Mouse (Mus musculus): ENCODE results near the gene Romo1. TPM values are rescaled to one million over a fixed set of nuclear protein-coding genes. Genes with fewer than 3 reads are reported as not detected.
"Not testable (repeated sequence)": the region's sequence is repeated elsewhere in the genome, so short reads cannot be mapped to it uniquely, and the experiment has no call there.

Gene Romo1
- total RNA-seq (2022): 100 to 1,000 TPM; 303 to 403 (median 332) TPM

DNA sequence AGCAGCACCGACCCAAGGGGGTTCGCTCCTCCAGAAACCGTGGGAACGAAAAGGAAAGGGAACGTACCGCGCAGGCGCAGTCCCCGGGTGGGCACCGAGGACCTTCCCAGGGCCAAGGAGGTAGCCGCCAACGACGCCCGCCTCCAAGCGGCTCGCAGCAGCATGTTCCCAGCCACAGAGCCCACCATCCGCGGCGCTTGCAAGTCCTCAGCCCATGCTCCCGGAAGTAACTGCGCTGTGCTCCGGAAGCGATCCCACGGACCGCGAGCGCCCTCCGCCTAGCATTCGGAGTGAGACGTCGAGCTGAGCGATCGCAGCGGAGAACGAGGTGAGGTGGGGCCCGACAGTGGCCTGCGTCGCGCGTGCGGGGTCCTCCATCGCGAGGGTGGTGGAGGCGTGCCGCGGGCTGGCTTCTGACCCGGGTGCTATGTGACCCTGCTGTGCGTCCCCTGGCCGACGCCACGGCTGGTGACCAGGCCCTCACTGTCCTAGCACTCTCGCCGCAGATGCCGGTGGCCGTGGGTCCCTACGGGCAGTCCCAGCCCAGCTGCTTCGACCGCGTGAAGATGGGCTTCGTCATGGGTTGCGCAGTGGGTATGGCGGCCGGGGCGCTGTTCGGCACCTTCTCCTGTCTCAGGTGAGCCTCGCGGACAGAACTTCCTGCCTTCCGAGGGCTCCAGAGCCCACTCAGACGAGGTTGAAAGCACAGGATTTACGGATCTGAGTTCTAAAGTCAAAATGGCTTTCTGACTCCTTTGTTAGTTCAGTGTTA lies at the start of gene Romo1, which contains the start of gene Nfs1:
Gene Romo1 (plus strand): TSS at position 87 of the 772 bp plus-strand sequence.
Gene Nfs1 (minus strand): TSS at position 234 of the 772 bp plus-strand sequence.
- DNase-seq (ENCODE audit: low spot score): peak; percentile 86

DNA sequence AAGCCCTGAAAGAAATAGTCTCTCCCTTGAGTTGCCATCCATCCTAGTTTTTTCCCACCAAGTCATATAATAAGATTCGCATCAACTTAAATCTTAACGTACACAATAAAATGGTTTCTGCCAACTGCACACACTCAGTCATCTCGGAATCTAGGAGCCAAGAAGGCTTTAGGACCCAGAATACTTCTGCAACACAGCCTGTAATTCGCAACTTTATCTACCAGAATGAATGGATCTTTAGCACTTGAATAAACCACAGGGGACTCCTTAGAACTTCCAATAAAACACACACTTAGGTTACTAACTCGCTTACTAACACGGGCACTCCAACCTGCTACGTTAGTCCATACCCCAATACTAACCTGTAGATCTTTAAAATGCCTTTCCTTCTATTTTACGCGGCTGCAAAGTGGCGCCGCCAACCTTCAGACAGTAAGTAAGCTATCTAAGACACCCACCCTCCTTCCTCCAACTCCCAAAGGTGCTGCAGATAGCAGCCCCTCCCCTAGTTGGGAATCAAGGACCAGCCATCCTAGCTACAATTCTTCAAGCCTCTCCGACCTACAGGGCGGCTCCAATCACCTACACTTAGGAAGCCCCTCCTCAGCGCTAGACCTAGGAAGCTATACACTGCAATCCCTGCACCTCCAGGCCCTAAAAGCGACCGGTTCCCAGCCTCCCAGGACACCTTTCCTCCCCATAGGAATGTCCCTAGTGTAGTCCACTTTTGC lies 33.0 kb upstream of the Romo1 start:
- DNase-seq (ENCODE audit: low spot score): peak; percentile 7

DNA sequence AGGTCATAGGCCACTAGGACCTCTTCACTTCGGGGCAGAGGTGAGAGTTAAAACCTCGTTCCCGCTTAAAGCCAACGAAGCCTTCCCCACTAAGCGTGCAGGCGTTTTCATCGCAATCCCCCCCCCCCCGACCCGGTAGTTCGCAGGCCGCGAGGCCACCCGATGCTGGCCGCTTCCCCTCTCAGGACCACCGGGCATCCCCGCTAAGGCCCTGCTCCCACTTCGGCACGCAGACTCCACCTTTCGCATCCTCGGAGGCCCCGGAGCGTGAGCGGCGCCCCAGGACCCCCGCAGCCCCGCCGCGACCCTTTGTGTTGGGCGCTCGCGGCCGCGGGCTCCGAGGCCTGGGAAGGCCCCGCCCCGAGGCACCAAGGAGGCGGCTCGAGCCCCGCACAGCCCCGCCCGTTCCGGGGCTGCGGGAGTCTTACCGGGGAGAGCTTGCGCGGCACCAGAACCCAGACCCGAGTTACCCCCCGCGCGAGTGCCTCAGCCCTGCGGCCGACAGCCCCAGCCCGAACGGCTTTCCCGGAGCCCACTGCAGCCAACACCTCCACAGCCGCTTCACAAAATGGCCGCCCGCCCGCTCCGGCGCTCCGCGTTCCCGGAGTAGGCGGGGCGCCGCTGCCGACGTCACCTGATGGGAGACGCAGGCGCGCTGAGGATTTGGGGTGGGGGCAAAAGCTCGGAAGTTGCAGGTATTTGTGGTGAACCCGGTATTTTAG lies 32.3 kb upstream of the Romo1 start, which contains the start of the genes Cpne1 and Rbm12:
Gene Cpne1 (minus strand): TSS at position 608 of the 722 bp plus-strand sequence.
Gene Rbm12 (minus strand): TSS at position 621 of the 722 bp plus-strand sequence.
- peak; percentile 86 for DNase-seq (ENCODE audit: low spot score)

DNA sequence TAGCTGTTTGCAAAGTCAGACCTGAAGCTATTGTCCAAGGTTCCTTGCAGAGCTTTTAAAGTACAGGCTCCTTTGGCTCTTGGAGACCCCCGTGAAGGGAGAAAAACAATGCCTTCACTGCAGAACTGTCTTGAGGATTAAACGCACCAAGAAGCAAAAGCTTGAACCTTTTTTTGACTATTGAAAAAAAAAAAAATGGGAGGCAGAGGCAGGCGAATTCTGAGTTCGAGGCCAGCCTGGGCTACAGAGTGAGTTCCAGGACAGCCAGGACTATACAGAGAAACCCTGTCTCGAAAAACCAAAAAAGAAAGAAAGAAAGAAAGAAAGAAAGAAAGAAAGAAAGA lies 31.8 kb upstream of the Romo1 start:
- not testable (repeated sequence) for DNase-seq (ENCODE audit: low spot score)

GRCm38 (mm10) chr2:156119566-156119965 lies 24.3 kb upstream of the Romo1 start:
- no peak for DNase-seq (ENCODE audit: low spot score)

DNA sequence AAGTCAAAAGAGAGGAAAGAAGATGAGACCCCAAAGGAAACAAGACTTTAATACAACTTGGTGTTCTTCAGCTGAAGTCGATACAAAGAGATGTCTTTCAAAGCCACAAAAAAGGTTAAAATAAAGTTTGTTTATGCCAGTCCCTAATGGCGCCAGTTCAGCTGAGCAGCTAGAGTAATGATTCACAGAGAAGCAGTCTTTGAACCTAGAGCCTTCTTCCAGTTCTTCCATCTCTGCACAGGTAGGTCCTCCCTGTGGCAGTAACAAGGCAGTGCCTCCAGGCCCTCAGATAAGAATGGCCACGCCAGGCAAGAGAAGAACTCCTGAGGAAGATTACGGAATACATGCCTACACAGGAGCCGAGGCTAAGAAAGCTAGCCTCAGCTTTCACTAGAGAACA lies 20.1 kb upstream of the Romo1 start:
- DNase-seq (ENCODE audit: low spot score): no peak

DNA sequence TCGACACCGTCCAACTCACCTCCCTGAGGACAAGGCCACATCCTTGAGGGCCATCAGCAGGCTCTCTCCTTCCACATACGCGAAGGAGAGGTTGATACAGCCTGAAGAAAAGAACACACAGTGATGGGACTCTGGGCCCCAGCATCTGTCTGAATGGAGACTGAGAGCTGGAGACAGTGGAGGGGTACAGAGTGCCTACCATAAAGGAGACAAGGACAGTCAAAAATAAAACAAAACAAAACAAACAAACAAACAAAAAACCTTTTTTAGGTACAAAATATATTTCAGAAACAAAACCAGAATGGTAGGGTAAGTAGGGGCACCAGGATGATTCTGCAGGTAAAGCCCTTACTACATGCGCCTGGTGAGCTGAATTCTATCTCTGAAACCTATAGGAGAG lies 16.8 kb upstream of the Romo1 start, which contains the start of gene Gm28036:
Gene Gm28036 (minus strand): TSS at position 101 of the 400 bp plus-strand sequence.
- no peak for DNase-seq (ENCODE audit: low spot score)

- no peak for DNase-seq (ENCODE audit: low spot score)
These were observed 9.7 kb upstream of the Romo1 start for GRCm38 (mm10) chr2:156134161-156134560.

DNA sequence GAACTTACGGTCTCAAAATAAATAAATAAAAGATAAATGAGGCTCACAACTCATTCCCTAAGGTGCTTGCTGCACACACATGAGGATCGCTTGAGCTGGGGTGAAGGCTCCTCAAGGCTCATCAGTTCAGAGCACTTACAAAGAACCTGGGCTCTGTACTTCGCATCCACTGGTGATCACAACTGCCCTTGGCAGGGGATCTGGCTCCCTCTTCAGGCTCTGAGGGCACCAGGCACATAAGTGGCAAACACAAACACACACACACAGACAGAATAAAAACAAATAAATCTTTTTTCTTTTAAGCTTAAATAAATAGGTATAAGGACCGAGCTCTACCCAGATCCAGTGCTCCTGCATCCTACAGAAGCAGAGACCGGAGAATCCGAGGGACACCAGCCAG lies 8.1 kb upstream of the Romo1 start:
- DNase-seq (ENCODE audit: low spot score): no peak

- no peak for DNase-seq (ENCODE audit: low spot score)
These were observed 1.0 kb upstream of the Romo1 start for GRCm38 (mm10) chr2:156142820-156143219.

- DNase-seq (ENCODE audit: low spot score): no peak
These were observed 472 bp upstream of the Romo1 start for GRCm38 (mm10) chr2:156143367-156143766.

DNA sequence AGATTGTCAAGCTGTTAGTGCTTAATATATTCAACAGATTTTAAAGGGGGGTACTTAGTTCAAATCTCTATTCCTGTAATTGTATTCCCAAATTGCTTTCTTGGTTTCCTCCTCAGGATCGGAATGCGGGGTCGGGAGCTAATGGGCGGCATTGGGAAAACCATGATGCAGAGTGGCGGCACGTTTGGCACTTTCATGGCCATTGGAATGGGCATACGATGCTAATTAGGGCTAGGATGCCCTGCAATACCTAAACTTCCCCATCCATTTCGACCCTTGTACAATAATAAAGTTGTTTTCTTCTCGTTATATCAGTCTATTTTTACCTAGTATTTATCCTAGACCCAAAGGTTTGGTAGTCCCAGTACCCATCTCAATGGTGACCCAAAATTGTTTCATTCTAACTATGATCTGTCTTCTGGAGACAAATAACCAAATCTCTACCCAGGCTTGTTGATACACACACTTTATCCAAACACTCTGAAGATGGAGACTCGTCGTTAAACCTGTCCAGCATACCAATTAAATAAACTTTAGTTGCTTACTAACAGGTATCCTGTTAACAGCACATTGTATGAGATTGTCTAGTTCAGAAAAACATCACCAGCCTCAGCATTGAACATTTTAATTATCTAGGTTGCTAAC lies 1.8 kb downstream of the Romo1 start:
- no peak for DNase-seq (ENCODE audit: low spot score)

DNA sequence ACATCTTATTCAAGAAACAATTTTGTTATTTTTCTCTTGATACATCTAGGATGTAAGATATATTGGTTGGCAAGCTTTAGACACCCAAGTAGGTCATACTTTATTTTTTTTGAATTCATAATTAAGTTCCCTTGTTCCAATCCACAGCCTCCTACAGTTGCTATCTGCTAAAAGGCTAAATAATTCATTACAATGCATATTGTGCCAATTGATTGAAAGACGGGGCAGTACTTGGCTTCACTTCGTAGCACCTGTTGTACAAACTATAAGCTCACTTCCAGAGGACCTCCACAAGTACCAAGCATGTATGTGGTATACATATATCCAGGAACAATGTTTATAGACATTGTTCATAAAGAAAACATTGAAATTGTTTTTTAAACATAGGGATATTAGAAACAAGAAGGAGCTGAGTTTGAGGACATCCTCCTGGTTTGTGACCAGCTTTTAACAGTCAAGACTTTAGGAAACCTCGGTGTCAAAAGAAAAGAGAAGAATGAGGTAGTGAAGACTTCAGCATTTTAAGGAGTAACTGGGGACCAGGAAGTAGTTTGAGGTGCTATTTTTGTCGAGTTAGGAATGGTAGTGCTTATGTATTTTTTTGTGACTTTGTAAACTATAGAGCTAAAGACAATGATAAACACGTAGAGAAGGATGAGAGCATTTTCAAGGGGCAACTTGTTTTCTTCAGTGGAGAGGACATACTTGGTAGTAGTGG lies 2.6 kb downstream of the Romo1 start:
- DNase-seq (ENCODE audit: low spot score): no peak

DNA sequence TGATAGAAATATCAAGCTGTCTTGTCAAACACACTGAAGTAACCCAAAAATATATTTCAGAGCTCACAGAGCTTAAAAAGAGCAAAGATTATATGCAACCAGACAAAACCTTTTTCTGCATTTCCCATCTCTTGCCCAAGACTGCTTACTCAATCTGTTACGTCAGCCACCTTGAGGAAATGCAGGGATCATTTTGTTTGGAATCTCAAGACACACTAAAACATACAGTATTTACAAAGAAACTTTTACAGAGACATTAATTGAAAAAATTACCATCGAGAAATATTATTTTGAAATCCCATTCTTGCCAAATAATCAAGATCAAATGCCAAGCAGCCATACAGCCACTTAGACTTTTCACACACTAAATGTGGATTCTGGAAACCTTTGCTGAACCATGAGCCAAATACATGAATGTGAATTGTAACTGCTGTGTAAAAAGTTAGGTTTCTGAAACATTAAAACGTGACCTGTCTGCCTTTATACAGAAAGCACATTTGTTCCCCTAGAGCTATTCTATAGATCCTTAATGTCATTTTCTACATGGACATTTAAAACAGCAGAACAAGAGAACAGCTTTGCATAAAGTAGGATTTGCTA lies 3.6 kb downstream of the Romo1 start:
- DNase-seq (ENCODE audit: low spot score): no peak

GRCm38 (mm10) chr2:156151538-156151937 lies 7.7 kb downstream of the Romo1 start:
- no peak for DNase-seq (ENCODE audit: low spot score)

DNA sequence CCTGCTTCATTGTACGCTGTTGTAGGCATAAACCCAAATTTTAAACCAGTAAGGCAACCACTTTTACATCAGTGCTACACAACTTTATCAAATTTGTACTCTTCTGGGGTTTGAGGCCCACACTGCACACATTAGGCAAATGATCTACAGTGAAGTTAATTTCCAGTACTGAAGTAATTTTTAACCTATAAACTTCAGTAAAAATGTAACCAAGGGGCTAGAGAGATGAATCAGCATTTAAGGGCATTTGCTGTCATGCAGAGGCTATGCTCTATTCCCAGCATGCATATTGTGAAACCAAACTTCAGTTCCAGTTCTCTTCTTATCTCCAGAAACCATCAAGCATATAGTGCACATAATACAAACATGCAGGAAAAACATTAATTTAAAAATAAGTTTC lies 21.6 kb downstream of the Romo1 start:
- DNase-seq (ENCODE audit: low spot score): no peak

DNA sequence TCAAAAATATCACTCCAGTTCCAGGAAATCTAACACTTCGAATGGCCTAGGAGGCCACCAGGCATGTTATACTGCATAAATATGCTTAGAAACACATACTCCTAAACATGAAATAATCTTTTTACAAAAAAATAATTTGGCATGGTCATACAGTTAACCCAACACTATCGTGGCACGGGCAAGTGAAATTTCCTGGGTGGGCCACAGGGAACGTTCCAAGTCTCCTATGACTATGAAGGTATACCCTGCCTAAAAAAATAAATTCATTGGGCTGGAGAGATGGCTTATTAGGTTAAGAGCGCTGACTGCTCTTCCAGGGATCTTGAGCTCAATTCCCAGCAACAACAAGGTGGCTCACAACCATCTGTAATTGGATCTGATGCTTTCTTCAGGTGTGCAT lies 22.7 kb downstream of the Romo1 start:
- no peak for DNase-seq (ENCODE audit: low spot score)

DNA sequence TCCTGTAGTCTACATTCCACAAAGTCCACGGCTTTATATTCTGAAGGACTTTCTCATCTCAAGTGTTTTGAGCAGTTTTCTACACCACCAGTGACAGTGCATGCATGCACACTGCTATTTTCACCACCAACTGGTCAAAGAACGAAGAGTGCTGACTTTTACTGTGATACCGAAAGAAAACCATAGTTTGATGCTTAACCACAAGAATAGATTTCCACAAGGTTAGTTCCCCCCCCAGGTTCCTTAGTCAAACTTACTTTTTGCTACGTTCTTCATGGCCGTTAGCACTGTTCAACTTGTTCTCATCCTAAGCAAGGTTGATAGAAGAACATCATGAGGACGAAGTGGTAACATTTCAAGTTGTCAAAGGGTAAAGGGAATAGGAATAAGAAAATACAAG lies 33.2 kb downstream of the Romo1 start:
- DNase-seq (ENCODE audit: low spot score): no peak

GRCm38 (mm10) chr2:156177651-156178050 lies 33.8 kb downstream of the Romo1 start:
- no peak for DNase-seq (ENCODE audit: low spot score)

DNA sequence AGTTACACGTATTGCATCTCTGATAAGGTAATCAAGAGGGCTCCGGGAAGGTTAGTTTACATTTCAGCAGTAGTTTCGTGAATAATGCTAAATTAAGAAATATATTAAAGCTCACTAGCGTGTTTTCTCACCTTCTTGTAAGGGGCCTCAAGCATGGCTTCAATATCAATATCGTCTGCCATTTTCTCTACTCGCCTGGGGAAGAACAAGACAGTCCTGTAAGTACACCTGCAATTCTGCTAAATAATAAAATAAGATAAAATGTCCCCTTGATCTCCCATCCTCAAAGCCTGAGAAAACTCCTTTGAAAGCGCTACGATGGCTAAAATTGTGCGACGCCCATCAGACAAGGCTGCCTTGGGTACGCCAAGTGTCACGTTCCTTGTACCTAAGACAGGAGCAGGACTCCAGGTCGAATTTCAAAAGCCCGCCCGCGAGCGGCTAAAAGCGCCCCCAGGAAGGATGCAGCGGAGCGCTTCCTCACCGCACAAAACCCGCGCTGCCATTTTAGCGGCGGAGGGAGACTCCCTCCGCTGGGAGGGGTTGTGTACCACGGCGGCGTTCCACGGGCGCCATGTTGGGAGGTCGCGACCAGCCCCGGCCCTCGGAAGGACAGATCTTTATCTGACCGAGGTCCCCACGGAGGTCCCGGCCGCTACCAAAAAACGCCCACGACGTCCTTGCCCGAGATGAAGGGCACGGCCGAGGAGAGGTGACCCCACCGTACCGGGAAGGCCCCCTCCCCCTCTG lies 35.4 kb downstream of the Romo1 start:
- peak; percentile 70 for DNase-seq (ENCODE audit: low spot score)

All from heart, adult 8-10 months (tissue).